In the genomic region with DNA sequence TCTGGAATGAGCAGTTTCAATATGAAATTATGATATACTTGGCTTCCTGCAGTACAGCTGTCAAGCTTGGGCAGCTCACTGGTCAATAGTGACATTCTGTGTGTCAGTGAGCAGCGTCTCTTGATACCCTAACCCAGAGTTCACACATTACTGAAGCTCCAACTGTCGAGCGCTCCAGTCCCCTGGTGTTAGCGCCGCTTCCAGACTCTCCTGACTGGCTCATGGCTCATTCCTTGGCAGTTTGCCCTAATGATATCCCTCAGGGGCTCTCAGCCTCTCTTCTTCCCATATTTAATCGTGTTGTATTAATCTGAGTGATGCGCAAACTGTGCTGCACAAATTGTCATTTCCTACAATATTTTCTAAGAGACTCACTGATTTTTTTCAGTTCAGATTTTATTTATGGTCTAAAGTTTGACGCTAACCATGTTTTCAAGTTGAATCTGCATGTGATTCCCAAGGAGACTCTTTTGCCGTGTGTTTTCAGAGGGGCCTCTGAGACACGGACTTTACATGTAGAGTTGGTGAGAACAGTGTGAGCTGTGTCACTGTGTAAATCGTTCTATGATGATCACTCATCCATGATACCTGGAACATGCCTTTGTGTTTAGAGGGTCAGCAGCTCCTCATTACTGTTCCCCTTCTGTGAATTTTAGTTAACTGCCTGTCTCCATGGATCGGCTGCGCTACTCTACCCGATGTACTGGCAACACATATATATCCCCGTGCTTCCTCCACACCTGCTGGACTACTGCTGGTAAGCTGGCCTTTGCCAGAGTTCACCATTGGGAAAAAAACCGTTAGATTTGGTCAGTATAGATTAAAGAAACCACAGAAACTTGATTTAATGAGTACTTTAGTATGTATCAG, we compare ENCODE assay signal across 9 mouse cellular contexts.
DNase-seq lines count a peak whose midpoint lies in the region; ATAC-seq lines count a peak whose summit lies in the region.
"Had no signal": no experiment of that assay in that cellular context is flagged by ENCODE, and none has a peak within 500 bp of the region (broad histone marks: within the 10 kb centered on the region; RNA-seq: fewer than 3 reads in every experiment).

No protein-coding gene starts in this region.

- no peak overlapping the region for H3K9ac ChIP-seq in neural tube, embryonic 15.5 days (replicated peaks)
- H3K9ac ChIP-seq: embryonic facial prominence, embryonic 13.5 days had no signal

- peaks cover 11% of the 10 kb centered on the region for H3K4me1 ChIP-seq in neural tube, embryonic 15.5 days
- H3K4me1 ChIP-seq: embryonic facial prominence, embryonic 13.5 days had no signal

- peak; percentile 83 for ATAC-seq in neural tube, embryonic 15.5 days (ENCODE audit: low FRiP score)

- no peaks in the 10 kb centered on the region for H3K27me3 ChIP-seq in neural tube, embryonic 15.5 days (replicated peaks)
- H3K27me3 ChIP-seq: embryonic facial prominence, embryonic 13.5 days had no signal

- intact Hi-C loops in heart, postnatal 10 days (cut with DNase I) = loop anchor here (5.0 kb wide), 3 partner anchors 168 to 753 kb away; a partner anchor contains a TSS

- H3K9me3 ChIP-seq in neural tube, embryonic 15.5 days (replicated peaks) = no peaks in the 10 kb centered on the region
- H3K9me3 ChIP-seq: embryonic facial prominence, embryonic 13.5 days had no signal

- H3K36me3 ChIP-seq in neural tube, embryonic 15.5 days = no peaks in the 10 kb centered on the region
- H3K36me3 ChIP-seq: embryonic facial prominence, embryonic 13.5 days had no signal

- peak overlapping the region; percentile 38 for H3K4me2 ChIP-seq in neural tube, embryonic 15.5 days
- H3K4me2 ChIP-seq: embryonic facial prominence, embryonic 13.5 days had no signal

- DNase-seq in layer of hippocampus, postnatal 14 days (ENCODE audit: low spot score in 2 of 2) = peak; percentile 24 to 58
- DNase-seq in layer of hippocampus, postnatal 36 days = no peak
- DNase-seq in cerebellum, postnatal 36 days = peak; percentile 7 to 20
- peak; percentile 57 to 64 for DNase-seq in heart, postnatal 10 days
- DNase-seq in thymus, postnatal 36 days = no peak
- no peak for DNase-seq in left cerebral cortex, adult 11 months (ENCODE audit: low spot score)
- no peak for DNase-seq in frontal cortex, postnatal 25 days (ENCODE audit: low spot score in 2 of 2)

- H3K27ac ChIP-seq in neural tube, embryonic 15.5 days (replicated peaks) = no peak overlapping the region
- H3K27ac ChIP-seq: embryonic facial prominence, embryonic 13.5 days had no signal

- WGBS in neural tube, embryonic 15.5 days = 36% methylated on average over 16 of the region's 16 CpGs

- no peak overlapping the region for H3K4me3 ChIP-seq in neural tube, embryonic 15.5 days (replicated peaks)
- H3K4me3 ChIP-seq: embryonic facial prominence, embryonic 13.5 days had no signal

Comparison
In these comparisons a context has a peak if more than half of its experiments do, and no peak if none do; other contexts are left out.
1. DNase-seq: peak in layer of hippocampus, postnatal 14 days (2 of 2), cerebellum, postnatal 36 days (2 of 2) and heart, postnatal 10 days (2 of 2); none in layer of hippocampus, postnatal 36 days (0 of 2), thymus, postnatal 36 days (0 of 2), left cerebral cortex, adult 11 months (single experiment) and frontal cortex, postnatal 25 days (0 of 2).